Mouse (Mus musculus) T-helper 1 cell (primary cell): ENCODE measurements around the gene Clta.

Experiments used
- in situ Hi-C: fragments of 300-600 bp; cut with MboI, MseI; formaldehyde crosslinking; loops from one replicate; pipeline ENCODE4 v1.15.1; 2025; ENCODE audit warnings: high pct_unique_total_duplicates

The Clta gene

GRCm38 (mm10) chr4:43979746-43980145 is 24.5 kb upstream of the Clta start:
- in situ Hi-C loops: loop anchor here (5.0 kb wide), 1 partner anchor 52 kb away; no protein-coding TSS in a partner anchor

GRCm38 (mm10) chr4:43980236-43980635 is 24.0 kb upstream of the Clta start:
- in situ Hi-C loops: loop anchor here (5.0 kb wide), 1 partner anchor 53 kb away; no protein-coding TSS in a partner anchor

- in situ Hi-C loops: loop anchor here (5.0 kb wide), 1 partner anchor 54 kb away; no protein-coding TSS in a partner anchor
Observed at GRCm38 (mm10) chr4:43980846-43981245, 23.4 kb upstream of the Clta start.

GRCm38 (mm10) chr4:43981251-43981650 is 23.0 kb upstream of the Clta start:
- in situ Hi-C loops: loop anchor here (5.0 kb wide), 1 partner anchor 54 kb away; no protein-coding TSS in a partner anchor

- in situ Hi-C loops: loop anchor here (5.0 kb wide), 1 partner anchor 55 kb away; no protein-coding TSS in a partner anchor
Observed at GRCm38 (mm10) chr4:43982053-43982732, 22.1 kb upstream of the Clta start.

- in situ Hi-C loops: loop anchor here (5.0 kb wide), 1 partner anchor 56 kb away; no protein-coding TSS in a partner anchor
Observed at GRCm38 (mm10) chr4:43983181-43983580, 21.1 kb upstream of the Clta start, which contains the start of gene Ccin. Gene Ccin (plus strand): TSS chr4:43983483.

GRCm38 (mm10) chr4:43983756-43984155 is 20.5 kb upstream of the Clta start:
- in situ Hi-C loops: loop anchor here (5.0 kb wide), 1 partner anchor 56 kb away; no protein-coding TSS in a partner anchor

- in situ Hi-C loops: loop anchor here (5.0 kb wide), 1 partner anchor 57 kb away; no protein-coding TSS in a partner anchor
Observed at GRCm38 (mm10) chr4:43984326-43984725, 19.9 kb upstream of the Clta start.

GRCm38 (mm10) chr4:43988976-43989375 is 15.3 kb upstream of the Clta start:
- in situ Hi-C loops: no loop called here

- in situ Hi-C loops: no loop called here
Observed at GRCm38 (mm10) chr4:43993072-43993471, 11.2 kb upstream of the Clta start.

GRCm38 (mm10) chr4:43994342-43994741 is 9.9 kb upstream of the Clta start:
- in situ Hi-C loops: no loop called here

- in situ Hi-C loops: no loop called here
Observed at GRCm38 (mm10) chr4:44003622-44004021, 630 bp upstream of the Clta start.

- in situ Hi-C loops: no loop called here
Observed at GRCm38 (mm10) chr4:44004623-44005409, 564 bp downstream of the Clta start.

- in situ Hi-C loops: no loop called here
Observed at GRCm38 (mm10) chr4:44010176-44010575, 5.9 kb downstream of the Clta start.

- in situ Hi-C loops: no loop called here
Observed at GRCm38 (mm10) chr4:44010893-44011292, 6.6 kb downstream of the Clta start.

- in situ Hi-C loops: no loop called here
Observed at GRCm38 (mm10) chr4:44011799-44012198, 7.5 kb downstream of the Clta start.

- in situ Hi-C loops: no loop called here
Observed at GRCm38 (mm10) chr4:44012376-44013367, 8.4 kb downstream of the Clta start.

- in situ Hi-C loops: no loop called here
Observed at GRCm38 (mm10) chr4:44013391-44014070, 9.3 kb downstream of the Clta start.

GRCm38 (mm10) chr4:44016071-44016470 is 11.8 kb downstream of the Clta start:
- in situ Hi-C loops: no loop called here

- in situ Hi-C loops: no loop called here
Observed at GRCm38 (mm10) chr4:44016791-44017190, 12.5 kb downstream of the Clta start.

- in situ Hi-C loops: no loop called here
Observed at GRCm38 (mm10) chr4:44022323-44022722, 18.1 kb downstream of the Clta start.
